Comparison of ENCODE assay signal across 13 mouse cellular contexts in genomic region chr9:57317531-57318201, GRCm38 (mm10). TPM values are rescaled to one million over a fixed set of nuclear protein-coding genes. Genes with fewer than 3 reads are reported as not detected.
DNase-seq lines count a peak whose midpoint lies in the region; ATAC-seq lines count a peak whose summit lies in the region.
"Had no signal": no experiment of that assay in that cellular context is flagged by ENCODE, and none has a peak within 500 bp of the region (broad histone marks: within the 10 kb centered on the region; RNA-seq: fewer than 3 reads in every experiment).

No protein-coding gene starts in this region.

- 50% methylated on average over 13 of the region's 13 CpGs for WGBS in liver, embryonic 11.5 days

- H3K9ac ChIP-seq in liver, embryonic 11.5 days (ENCODE audit: low read depth, low read length): no peak overlapping the region
- H3K9ac ChIP-seq: intestine, embryonic 15.5 days; liver, embryonic 13.5 days had no signal

- no peak overlapping the region for H3K4me3 ChIP-seq in liver, embryonic 11.5 days (ENCODE audit: low read depth, low read length)
- H3K4me3 ChIP-seq: embryonic facial prominence, embryonic 10.5 days; intestine, embryonic 15.5 days; liver, embryonic 13.5 days had no signal

- intact Hi-C loops in gastrocnemius, postnatal 36 days (cut with DNase I): no loop called here

- ATAC-seq in liver, embryonic 11.5 days (replicated peaks; ENCODE audit: low FRiP score): no peak
- ATAC-seq: intestine, embryonic 15.5 days had no signal

- H3K36me3 ChIP-seq in liver, embryonic 11.5 days (ENCODE audit: control insufficient read depth, insufficient read depth, low read length): no peaks in the 10 kb centered on the region
- H3K36me3 ChIP-seq: embryonic facial prominence, embryonic 10.5 days; intestine, embryonic 15.5 days; liver, embryonic 13.5 days had no signal

- DNase-seq in liver: peak; percentile 4
- no peak for DNase-seq in liver, embryonic 11.5 days (ENCODE audit: low spot score)
- DNase-seq in heart, adult 8-10 months (ENCODE audit: low spot score): peak; percentile 28
- peak; percentile 10 for DNase-seq in heart, postnatal 4 days
- peak; percentile 75 for DNase-seq in testis, postnatal 14 days (ENCODE audit: low spot score)
- no peak for DNase-seq in gastrocnemius, postnatal 36 days
- DNase-seq in thymus, postnatal 14 days: no peak
- no peak for DNase-seq in embryo, embryonic 10.5 days (ENCODE audit: low spot score)
- DNase-seq: cerebellum, adult 9-10 months; liver, embryonic 13.5 days; thymus, postnatal 25 days had no signal

- H3K4me2 ChIP-seq in liver, embryonic 11.5 days: no peak overlapping the region
- H3K4me2 ChIP-seq: intestine, embryonic 15.5 days; liver, embryonic 13.5 days had no signal

- no peaks in the 10 kb centered on the region for H3K4me1 ChIP-seq in liver, embryonic 11.5 days (replicated peaks; ENCODE audit: control insufficient read depth, insufficient read depth, low read length)
- H3K4me1 ChIP-seq: embryonic facial prominence, embryonic 10.5 days; intestine, embryonic 15.5 days had no signal

- no peak overlapping the region for H3K27ac ChIP-seq in liver, embryonic 11.5 days (ENCODE audit: low read depth, low read length)
- H3K27ac ChIP-seq: embryonic facial prominence, embryonic 10.5 days; intestine, embryonic 15.5 days; liver, embryonic 13.5 days had no signal

- H3K27me3 ChIP-seq in liver, embryonic 11.5 days (replicated peaks; ENCODE audit: control insufficient read depth, insufficient read depth, low read length): no peaks in the 10 kb centered on the region
- H3K27me3 ChIP-seq: intestine, embryonic 15.5 days had no signal

- no peaks in the 10 kb centered on the region for H3K9me3 ChIP-seq in liver, embryonic 11.5 days (ENCODE audit: control insufficient read depth, low read length)
- H3K9me3 ChIP-seq: embryonic facial prominence, embryonic 10.5 days; intestine, embryonic 15.5 days; liver, embryonic 13.5 days had no signal

RNA-seq across cellular contexts. Expression of gene 1700017B05Rik, which starts 55.3 kb away (rescaled TPM):
- polyA plus RNA-seq in liver, embryonic 11.5 days (2014; fragmentation: Nextera tagmentation; extraction: Ambion mirVana): 27.0 and 29.5 TPM in 2 replicates
- 10 to 100 TPM in 2 of 4 experiments, 1 to 10 TPM in 2; 7.9 to 10.7 (median 9.4) TPM for total RNA-seq in heart, adult 8-10 months (2022)
- total RNA-seq in heart, postnatal 4 days (2021): 10 to 100 TPM; 21.6 to 26.6 TPM
- 1 to 10 TPM; 3.8 to 4.2 TPM for total RNA-seq in gastrocnemius, postnatal 36 days (2021)

Comparison
In these comparisons a context has a peak if more than half of its experiments do, and no peak if none do; other contexts are left out.
1. DNase-seq: peak in liver (single experiment), heart, adult 8-10 months (single experiment), heart, postnatal 4 days (single experiment) and testis, postnatal 14 days (single experiment); none in liver, embryonic 11.5 days (single experiment), gastrocnemius, postnatal 36 days (0 of 2), thymus, postnatal 14 days (single experiment) and embryo, embryonic 10.5 days (single experiment).